Mouse (Mus musculus) lung, embryonic 14.5 days (tissue): ENCODE data around the gene Ptprs. TPM values are rescaled to one million over a fixed set of nuclear protein-coding genes. Genes with fewer than 3 reads are reported as not detected.

ENCODE experiments used
- ATAC-seq: fragments of 200-750 bp; cut with Nextera tagmentation; 2 replicates; pipeline ENCODE4 v1.8.0; 2017; ENCODE audit warnings: mild to moderate bottlenecking, moderate TSS enrichment, moderate library complexity; ENCODE audit not compliant: insufficient read depth
- DNase-seq: peaks from one replicate; pipeline ENCODE4 v3.0.0-alpha.2; 2015
- H3K27ac ChIP-seq: fragments of 300-500 bp; sonication (generic); 2 replicates; pipeline ENCODE4 v1.5.1; 2014; ENCODE audit warnings: low read depth, mild to moderate bottlenecking, moderate library complexity
- H3K27me3 ChIP-seq: fragments of 300-500 bp; sonication (generic); 2 replicates; pipeline ENCODE4 v1.6.1; 2014; ENCODE audit warnings: low read length, control low read depth; ENCODE audit not compliant: insufficient read depth
- H3K36me3 ChIP-seq: fragments of 300-500 bp; sonication (generic); 2 replicates; pipeline ENCODE4 v1.6.1; 2014; ENCODE audit warnings: control low read depth; ENCODE audit not compliant: insufficient read depth
- H3K4me1 ChIP-seq: fragments of 300-500 bp; sonication (generic); 2 replicates; pipeline ENCODE4 v1.6.1; 2014; ENCODE audit warnings: antibody characterized with exemption, control low read depth; ENCODE audit not compliant: insufficient read depth
- H3K4me2 ChIP-seq: fragments of 300-500 bp; sonication (generic); 2 replicates; pipeline ENCODE4 v1.6.1; 2014; ENCODE audit warnings: mild to moderate bottlenecking
- H3K4me3 ChIP-seq: fragments of 300-500 bp; sonication (generic); 2 replicates; pipeline ENCODE4 v1.5.1; 2014; ENCODE audit warnings: low read depth, low read length
- H3K9ac ChIP-seq: fragments of 300-500 bp; sonication (generic); 2 replicates; pipeline ENCODE4 v1.6.1; 2014
- H3K9me3 ChIP-seq: fragments of 300-500 bp; sonication (generic); 2 replicates; pipeline ENCODE4 v1.6.1; 2016; ENCODE audit warnings: low read depth, low read length, control low read depth
- CTCF ChIP-seq: IDR thresholded peaks from 2 replicates; pipeline ENCODE4 v1.5.1; 2016; ENCODE audit warnings: antibody characterized with exemption, low read depth
- WGBS: fragments of 180-500 bp; shearing (Covaris S2); extraction: QIAGEN DNeasy Blood & Tissue Kit; methylation state at CpG from one replicate; pipeline ENCODE4 v1.1.7; 2014; 5-methylcytosine and 5-hydroxymethylcytosine counted together
- microRNA-seq: library from miRNA; unstranded; fragments of <30 nt; microRNA quantifications from one replicate; pipeline ENCODE4, GENCODE M21; 2016; ENCODE audit warnings: borderline number of aligned reads
- polyA plus RNA-seq: library from polyadenylated mRNA; unstranded; fragments of >200 nt; fragmentation: Nextera tagmentation; extraction: Ambion mirVana; gene quantifications from 2 replicates; pipeline ENCODE4 v1.2.1, GENCODE M21; 2014

The Ptprs gene
- polyA plus RNA-seq, 1 experiment from 2014 or later = 112 TPM

- ATAC-seq = no peak
- Histone ChIP-seq H3K4me3 (no peak overlapping the region), H3K4me2 (no peak overlapping the region), H3K27ac (no peak overlapping the region), H3K27me3 (no peaks in the 10 kb centered on the region), H3K36me3 (peaks cover 60% of the 10 kb centered on the region), H3K9me3 (no peaks in the 10 kb centered on the region), H3K4me1 (no peaks in the 10 kb centered on the region; the same call in none of the 2 replicates), H3K9ac (no peak overlapping the region)
- no peak for DNase-seq
- WGBS = 83% methylated on average over 3 of the region's 3 CpGs
- no peak for TF ChIP-seq CTCF
Measured at GRCm38 (mm10) chr17:56370090-56370489, 106.2 kb downstream of the Ptprs start.

- Histone ChIP-seq H3K9ac (no peak overlapping the region), H3K9me3 (no peaks in the 10 kb centered on the region), H3K36me3 (peaks cover 59% of the 10 kb centered on the region), H3K4me1 (no peaks in the 10 kb centered on the region; the same call in none of the 2 replicates), H3K4me3 (no peak overlapping the region), H3K27ac (no peak overlapping the region), H3K4me2 (no peak overlapping the region), H3K27me3 (no peaks in the 10 kb centered on the region)
- ATAC-seq (no peak), DNase-seq (no peak)
- 89% methylated on average over 6 of the region's 6 CpGs for WGBS
- TF ChIP-seq CTCF = no peak
Measured at GRCm38 (mm10) chr17:56368291-56368790, 107.9 kb downstream of the Ptprs start.

- peak; percentile 57 for DNase-seq
- H3K9ac ChIP-seq = peak overlapping the region; percentile 11; the same call in 1 of the 2 replicates
Measured at GRCm38 (mm10) chr17:56365791-56366673, 110.3 kb downstream of the Ptprs start.

More at GRCm38 (mm10) chr17:56365791-56366673, 110.3 kb downstream of the Ptprs start:
- Histone ChIP-seq H3K4me1 (no peaks in the 10 kb centered on the region; the same call in none of the 2 replicates), H3K27ac (peak overlapping the region; percentile 76), H3K36me3 (peaks cover 51% of the 10 kb centered on the region), H3K27me3 (no peaks in the 10 kb centered on the region), H3K4me2 (no peak overlapping the region), H3K9me3 (no peaks in the 10 kb centered on the region), H3K4me3 (no peak overlapping the region)
- peak; percentile 68 for ATAC-seq
- WGBS = 38% methylated on average over 7 of the region's 7 CpGs
- TF ChIP-seq CTCF = no peak

Small RNAs within 50 kb of the gene (microRNA-seq; reads per million reads assigned to microRNA genes)
- not detected for gene Mir6977

Other genes starting within 250 kb of the Ptprs start
- 14.5 and 15.4 TPM in 2 replicates for gene Fem1a, start 219.7 kb downstream of the Ptprs start, polyA plus RNA-seq
- gene Ticam1, start 199.7 kb downstream of the Ptprs start, polyA plus RNA-seq = 4.5 and 4.9 TPM in 2 replicates
- gene Plin3, start 183.6 kb downstream of the Ptprs start, polyA plus RNA-seq = 69.7 and 71.0 TPM in 2 replicates
- gene Arrdc5, start 176.2 kb downstream of the Ptprs start, polyA plus RNA-seq = not detected in 2 replicates
- 137 and 147 TPM in 2 replicates for gene Uhrf1, start 173.2 kb downstream of the Ptprs start, polyA plus RNA-seq
- gene Kdm4b, start 150.4 kb downstream of the Ptprs start, polyA plus RNA-seq = 31.3 and 36.7 TPM in 2 replicates
- gene Znrf4, start 35.9 kb upstream of the Ptprs start, polyA plus RNA-seq = not detected in 2 replicates
- gene Gm20219, start 77.9 kb upstream of the Ptprs start, polyA plus RNA-seq = 1.4 and 1.6 TPM in 2 replicates
- gene Safb2, start 108.1 kb upstream of the Ptprs start, polyA plus RNA-seq = 63.1 and 69.4 TPM in 2 replicates
- gene Safb, start 108.3 kb upstream of the Ptprs start, polyA plus RNA-seq = 83.1 and 87.9 TPM in 2 replicates
- gene 2410015M20Rik, start 133.3 kb upstream of the Ptprs start, polyA plus RNA-seq = 198 and 201 TPM in 2 replicates
- gene Rpl36, start 136.9 kb upstream of the Ptprs start, polyA plus RNA-seq = 2,014 and 2,172 TPM in 2 replicates
- gene Lonp1, start 150.4 kb upstream of the Ptprs start, polyA plus RNA-seq = 55.1 and 63.1 TPM in 2 replicates
- gene Catsperd, start 151.7 kb upstream of the Ptprs start, polyA plus RNA-seq = 0.57 and 0.76 TPM in 2 replicates
- gene Ranbp3, start 196.8 kb upstream of the Ptprs start, polyA plus RNA-seq = 93.8 and 105 TPM in 2 replicates
- gene Ndufa11, start 241.3 kb upstream of the Ptprs start, polyA plus RNA-seq = 449 and 463 TPM in 2 replicates
- 18.5 and 19.6 TPM in 2 replicates for gene Vmac, start 241.5 kb upstream of the Ptprs start, polyA plus RNA-seq